Mouse (Mus musculus) liver, adult (tissue): ENCODE measurements at regions not wholly inside any gene's neighbourhood (a gene's known extent, or its start where the extent isn't known, plus 50 kb on each side); places are given as distances from the start of the nearest gene placed in this dataset.

Source experiments
- GATA4 ChIP-seq: IDR thresholded peaks from 2 replicates; pipeline ENCODE4 v1.6.1; 2014; ENCODE audit warnings: mild to moderate bottlenecking, low read length; ENCODE audit not compliant: insufficient replicate concordance

GRCm38 (mm10) chr12:31130434-31130833 lies 56.8 kb downstream of the Fam110c start:
- TF ChIP-seq GATA4 = no peak

GRCm38 (mm10) chr12:31134465-31134992 lies 60.9 kb downstream of the Fam110c start:
- TF ChIP-seq GATA4 = no peak

DNA sequence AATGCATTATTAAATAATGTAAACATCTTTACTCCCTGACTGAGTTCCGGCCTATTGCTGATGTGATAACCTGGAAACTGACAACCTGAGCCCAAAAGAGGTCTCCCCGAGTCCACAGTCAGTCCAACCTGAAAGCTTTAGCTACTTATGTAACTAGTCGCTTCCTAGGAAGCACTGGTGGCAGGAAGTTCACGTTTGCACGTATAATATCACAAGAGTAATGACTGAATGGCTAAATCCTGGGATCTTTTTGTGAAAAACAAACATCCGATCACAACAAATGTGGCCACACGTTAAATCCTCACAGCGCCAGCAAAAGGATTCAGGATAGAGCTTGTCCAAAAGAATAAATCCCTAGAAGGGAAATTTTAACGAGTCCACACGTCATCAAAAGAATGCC lies 62.7 kb downstream of the Fam110c start:
- TF ChIP-seq GATA4 = no peak

DNA sequence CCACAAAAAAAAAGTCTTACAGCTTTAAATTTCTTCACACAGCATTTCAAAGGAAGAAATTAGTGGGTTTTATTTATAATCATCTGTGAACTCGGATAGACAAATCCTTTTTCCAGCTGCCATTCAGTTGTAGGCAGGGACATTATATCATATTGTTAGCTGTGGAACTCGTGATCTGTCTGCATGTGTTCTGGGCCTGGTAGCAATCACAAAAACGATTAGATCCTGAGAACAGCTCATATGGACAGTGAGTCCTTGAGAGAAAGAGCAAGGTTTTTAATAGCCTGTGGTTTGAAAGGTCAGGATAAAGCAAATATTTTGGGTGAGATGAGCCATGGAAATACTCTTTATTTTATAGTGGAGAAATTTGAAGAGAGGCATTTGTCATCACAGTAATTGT lies 63.2 kb downstream of the Fam110c start:
- TF ChIP-seq GATA4 = no peak

DNA sequence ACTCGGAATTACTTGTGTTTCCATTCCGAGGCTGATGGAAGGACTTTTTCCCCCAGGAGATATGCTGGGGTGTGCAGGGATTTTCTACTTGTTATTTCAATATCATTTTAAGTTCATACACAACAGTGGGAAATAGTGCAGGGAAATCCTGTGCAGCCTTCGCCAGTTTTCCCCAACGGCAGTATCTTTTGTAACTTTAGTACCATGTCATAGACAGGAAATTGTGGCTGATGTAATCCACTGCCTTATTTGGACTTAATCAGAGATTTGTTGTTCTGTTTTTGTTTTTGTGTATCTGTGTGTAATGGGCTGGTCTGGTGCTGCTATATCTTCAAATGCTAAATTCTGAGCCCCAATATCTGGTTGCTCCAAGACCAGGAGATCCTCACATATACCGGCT lies 63.8 kb downstream of the Fam110c start:
- TF ChIP-seq GATA4 = no peak

- no peak for TF ChIP-seq GATA4
Observed at GRCm38 (mm10) chr12:31139853-31140252, 66.2 kb downstream of the Fam110c start.

DNA sequence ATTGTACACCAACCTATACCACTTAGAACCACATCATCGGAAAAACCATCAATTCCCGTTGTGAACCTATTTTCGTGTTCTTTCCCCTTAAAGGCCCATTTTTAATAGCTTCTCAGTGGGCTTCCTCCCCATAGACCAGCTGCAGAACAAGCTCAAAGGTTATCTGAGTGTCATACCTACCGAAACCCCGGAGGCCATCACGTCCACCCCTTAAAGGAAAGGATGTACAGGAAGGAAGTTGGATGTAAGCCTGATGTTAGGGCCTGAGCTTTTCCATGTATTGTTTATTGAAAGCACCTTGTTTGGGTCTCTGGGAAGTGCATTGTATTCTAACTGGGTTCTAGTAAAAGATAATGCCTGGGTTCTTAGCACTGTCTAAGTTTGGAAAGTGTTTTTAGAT lies 69.6 kb downstream of the Fam110c start:
- no peak for TF ChIP-seq GATA4

GRCm38 (mm10) chr12:31145032-31145781 lies 71.5 kb downstream of the Fam110c start:
- TF ChIP-seq GATA4 = no peak

DNA sequence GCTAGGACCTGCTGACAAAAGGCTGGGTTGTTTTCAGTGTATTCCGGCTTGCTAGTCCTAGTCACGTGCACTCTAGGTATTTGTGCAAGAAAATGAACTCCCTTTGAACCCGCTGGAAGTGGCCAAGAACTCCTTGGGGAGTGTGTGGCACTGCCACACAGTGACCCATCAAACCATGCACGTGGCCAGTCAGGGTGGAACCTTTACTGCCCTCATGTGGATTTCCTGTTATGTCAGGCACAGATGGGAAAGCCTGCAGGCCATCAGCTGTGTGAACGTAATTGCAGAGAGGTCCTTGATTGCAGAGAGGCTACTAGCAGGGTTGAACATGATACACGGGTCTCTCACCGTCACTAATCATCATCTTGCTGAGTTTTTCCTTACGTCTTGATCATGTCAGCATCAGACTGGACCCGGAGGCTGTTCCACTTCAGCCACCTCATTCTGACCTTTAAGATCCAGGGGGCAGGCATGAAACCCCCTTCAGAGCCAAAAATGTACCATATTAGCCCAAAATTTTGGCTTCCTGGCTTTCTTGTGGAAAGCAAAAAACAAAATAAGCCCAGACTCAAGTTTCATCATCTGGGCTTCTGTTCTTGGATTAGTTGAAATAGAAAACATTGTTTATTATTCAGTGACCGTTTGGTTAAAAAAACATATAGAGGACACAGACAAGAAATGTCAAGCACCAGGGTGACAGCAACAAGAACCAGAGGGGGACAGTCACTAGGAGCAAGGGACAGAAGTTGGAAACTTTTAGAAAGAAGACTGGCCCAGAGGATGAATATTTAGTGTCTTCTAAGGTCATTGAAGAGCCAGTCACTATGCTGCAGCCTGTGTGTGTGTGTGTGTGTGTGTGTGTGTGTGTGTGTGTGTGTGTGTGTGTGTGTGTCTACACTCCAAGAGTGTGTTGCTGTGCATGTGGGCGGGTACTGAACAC lies 75.0 kb downstream of the Fam110c start:
- no peak for TF ChIP-seq GATA4

- TF ChIP-seq GATA4 = no peak
Observed at GRCm38 (mm10) chr12:31153720-31154119, 80.1 kb downstream of the Fam110c start.

DNA sequence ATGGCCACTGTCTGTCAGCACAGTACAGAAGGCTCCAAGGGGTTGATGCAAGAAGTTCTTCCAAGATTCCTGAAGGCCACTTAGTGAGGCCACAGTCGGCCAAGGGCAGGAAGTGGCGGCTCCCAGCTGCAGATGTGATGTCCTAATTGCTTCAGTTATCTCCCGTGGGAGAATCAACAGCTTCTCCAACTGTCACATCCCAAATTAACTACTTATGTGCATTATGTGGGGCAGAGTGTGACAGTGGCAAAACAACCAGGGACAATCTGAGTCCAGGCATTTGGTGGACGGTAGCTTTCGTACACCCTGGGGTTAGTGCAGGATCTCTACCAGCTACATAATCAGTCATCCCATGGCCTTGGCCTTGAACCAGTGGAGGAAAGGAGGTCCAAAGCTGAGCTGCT lies 80.9 kb downstream of the Fam110c start:
- TF ChIP-seq GATA4 = peak; percentile 38; the same call in 1 of the 2 replicates

DNA sequence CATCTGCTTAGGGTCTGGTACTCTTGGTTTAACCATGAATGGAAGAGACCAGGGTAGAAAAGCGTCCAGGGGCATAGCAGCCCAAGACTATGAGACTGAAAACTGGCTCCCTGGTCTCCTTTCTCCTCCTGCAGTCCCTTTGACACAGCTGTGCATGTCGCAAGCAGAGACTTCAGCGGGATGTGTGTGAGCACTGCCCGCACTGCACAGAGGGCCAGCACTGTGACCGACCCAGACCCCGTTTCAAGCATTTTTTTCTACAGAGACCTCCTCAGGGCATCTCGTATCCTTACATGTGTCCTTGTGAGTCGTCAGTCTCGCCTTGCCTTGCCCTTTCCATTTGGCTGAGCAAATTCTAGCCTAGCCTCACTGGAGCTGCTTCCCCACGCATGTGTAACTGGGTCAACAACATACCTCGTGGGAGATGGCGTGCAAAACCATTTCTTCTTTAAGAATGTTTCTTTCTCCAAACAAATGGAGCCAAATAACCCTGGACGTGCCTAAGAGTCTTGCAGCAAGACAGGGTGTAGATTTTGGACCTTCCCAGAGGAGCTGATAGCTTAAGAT lies 82.6 kb downstream of the Fam110c start:
- no peak for TF ChIP-seq GATA4

DNA sequence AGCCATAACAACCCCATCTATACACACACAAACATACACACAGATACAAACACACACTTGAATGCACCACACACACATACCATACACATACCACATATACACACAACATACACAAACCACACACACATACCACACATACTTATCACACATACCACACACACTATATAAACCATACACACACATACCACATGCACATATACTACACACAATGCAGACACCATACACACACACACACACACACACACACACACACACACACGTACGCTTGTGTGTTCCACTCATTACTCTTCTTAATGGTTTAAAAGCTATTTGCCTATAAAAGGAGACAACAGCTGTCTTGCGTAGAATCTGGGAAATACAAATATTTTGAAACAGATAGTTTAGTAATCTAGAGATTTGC lies 83.1 kb upstream of the Gm6993 start:
- no peak for TF ChIP-seq GATA4

DNA sequence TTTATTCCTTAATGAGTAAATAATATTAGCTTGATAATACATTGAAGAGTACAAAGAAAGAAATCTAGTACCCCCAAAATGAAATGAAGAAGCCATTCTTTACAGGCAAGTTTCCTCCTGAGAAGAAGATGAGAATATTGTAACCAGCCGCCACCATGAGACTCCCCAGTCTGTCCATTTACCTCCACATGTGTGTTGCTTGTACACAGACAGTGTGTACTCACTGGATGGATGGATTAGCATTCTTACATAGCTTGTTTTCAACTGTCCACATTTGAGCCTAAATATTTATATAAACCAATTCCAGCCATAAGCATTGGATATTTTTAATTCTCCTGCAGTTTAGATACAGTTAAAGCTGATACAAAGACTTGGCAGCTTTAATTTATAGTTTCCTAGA lies 82.7 kb upstream of the Gm6993 start:
- TF ChIP-seq GATA4 = no peak

- no peak for TF ChIP-seq GATA4
Observed at GRCm38 (mm10) chr12:31158885-31159284, 81.7 kb upstream of the Gm6993 start.
